Mouse (Mus musculus) retina, postnatal 1 day (tissue): ENCODE measurements around the gene Gna15.

Experiments used
- DNase-seq: peaks from one replicate; pipeline ENCODE4 v3.0.0-alpha.2; 2012

Gene Gna15

DNA sequence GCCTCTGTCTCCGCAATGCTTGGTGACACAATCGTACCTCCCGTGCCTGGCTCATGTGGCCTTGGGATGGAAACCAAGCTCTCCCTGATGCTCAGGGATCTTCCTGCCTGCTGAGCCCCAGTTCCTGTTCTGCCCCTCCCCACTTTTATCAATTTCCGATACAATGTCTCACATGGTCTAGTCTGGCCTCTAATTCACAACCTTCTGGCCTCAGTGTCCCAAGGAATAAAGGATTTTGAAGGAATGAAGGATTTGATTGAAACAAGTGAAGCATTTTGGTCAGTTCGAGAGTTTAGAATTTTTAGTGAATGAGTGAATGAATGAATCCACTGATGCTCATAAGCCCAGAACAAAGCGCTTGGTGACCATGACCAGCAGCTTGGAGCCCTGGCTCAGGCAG, 883 bp downstream of the Gna15 start:
- no peak for DNase-seq

DNA sequence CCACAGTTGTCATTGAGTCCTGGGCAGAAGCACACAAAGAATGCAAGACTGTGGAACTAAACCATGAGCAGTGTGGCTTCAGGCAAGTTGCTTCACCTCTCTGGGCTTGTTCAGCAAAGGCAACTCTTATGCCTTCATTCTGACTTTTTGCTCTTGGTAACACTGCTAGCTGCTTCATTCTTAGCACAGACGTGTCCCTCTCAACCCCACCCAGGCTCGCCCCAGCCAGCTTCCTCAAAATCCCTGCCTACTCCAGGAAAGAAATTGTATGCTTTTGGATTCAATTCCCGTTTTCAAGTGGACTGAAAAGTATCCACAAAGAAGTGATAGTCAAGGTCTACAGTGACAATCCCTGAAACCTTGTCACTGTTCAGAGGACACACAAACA, 4.1 kb downstream of the Gna15 start:
- DNase-seq: no peak

DNA sequence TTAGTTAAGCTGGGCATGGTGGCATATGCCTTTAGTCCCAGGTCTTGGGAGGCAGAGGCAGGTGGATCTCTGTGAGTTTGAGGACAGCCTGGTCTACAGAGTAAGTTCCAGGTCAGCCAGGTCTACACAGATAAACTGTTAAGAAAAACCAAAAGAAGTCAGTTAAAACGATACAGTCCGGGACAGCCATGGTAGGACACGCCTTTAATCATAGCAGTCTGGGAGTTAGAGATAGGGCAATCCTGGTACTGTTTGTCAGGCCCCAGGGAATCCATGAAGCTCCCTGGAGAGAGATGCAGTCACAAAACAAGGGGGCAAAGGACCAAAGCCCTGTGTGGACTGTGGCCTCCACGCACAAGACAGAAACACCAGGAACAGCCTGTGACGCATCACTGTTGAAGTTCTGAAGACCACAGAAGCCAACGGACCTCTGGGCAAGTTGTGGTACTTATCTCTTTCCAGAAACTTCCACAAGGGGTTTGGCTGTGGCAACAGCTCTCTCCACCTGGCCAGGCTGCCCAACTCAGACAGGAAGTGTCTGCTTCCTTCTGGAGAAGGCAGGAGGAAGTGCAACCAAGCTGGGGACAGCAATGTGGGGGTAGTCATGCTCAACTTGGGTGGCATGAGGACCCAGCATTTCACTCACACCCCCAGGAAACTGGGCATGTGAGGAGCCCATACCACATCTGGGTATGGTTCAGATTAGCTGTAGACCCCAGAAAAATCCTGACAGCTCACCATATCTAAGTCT, 4.6 kb downstream of the Gna15 start:
- DNase-seq: no peak

DNA sequence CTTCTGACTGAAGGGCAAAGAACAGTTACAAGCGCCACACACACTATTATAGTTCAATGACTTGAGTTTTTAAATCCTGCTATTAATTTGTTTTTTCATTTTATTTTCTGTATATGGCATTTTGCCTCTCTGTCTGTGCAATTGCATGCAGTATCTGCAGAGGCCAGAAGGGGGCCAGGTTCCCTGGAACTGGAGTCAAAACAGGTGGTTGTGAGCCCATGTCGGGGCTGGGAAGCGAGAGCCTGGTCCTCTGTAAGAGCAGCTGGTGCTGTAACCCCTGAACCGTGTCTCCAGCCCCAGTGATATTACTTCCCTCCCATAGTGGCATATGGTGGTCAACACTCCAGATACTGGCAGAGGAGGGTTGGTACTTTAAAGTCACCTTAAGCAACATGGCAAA, 5.5 kb downstream of the Gna15 start:
- peak; percentile 76 for DNase-seq

DNA sequence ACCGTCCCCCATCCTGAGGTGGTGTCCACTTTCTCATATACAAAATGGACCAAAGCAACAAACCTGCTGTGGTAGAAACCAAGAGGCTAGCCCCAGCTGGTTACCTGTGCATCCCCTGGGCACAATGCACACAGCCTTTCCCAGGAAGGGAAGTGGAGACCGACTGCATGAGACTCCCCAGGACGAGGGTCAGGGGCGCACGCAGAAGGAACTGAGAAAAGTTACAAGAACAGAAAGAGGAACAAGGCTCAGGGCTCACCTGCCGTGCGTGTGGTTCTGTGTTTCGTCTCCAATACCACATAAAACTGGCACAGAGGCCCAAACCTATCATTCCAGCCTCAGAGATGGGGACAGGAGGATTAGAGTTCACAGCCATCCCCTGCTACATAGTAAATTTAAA, 6.8 kb downstream of the Gna15 start:
- no peak for DNase-seq

DNA sequence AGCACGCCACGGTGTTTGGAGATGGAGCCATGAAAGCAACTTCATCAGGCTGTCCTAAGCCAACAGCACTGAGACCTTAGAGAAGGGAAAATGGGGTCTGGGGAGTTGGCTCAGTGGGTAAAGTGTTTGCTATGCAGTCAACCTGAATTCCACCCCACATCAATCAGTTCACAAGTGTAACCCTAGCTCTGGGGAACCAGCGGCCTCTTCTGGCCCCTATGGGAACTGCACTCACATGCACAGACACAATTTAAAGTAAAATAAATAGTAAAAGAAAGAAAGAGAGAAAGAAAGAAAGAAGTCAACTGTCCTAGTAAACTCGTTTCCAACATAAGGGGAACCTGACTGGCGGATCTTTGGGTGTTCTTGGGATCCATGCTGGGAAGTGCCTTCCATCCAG, 10.2 kb downstream of the Gna15 start:
- no peak for DNase-seq

DNA sequence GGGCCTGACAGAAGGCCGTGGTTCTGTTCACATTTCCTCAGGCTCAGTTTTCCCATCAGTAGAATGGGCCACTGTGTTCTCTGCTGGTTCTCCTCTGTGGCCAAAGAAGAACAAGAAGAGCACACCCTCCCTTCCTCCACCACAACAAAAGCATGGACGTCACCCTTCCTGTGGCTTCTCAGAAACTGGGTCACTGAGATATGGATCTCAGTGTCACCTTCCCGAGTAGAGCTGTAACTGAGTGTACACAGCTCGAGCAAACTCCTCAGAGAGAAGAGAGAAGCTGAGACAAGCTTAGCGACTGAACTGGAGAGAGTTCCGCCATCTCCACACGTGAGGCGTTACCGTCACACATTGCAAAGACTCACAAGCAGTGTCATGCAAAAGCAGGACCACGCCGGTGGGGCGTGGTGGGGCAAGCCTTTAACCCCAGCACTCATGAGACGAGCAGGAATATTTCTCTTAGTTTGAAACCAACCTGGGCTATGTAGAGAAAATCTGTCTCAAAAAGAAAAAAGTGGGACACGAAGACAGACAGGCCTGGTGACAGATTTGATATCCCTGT, 13.7 kb downstream of the Gna15 start:
- no peak for DNase-seq

DNA sequence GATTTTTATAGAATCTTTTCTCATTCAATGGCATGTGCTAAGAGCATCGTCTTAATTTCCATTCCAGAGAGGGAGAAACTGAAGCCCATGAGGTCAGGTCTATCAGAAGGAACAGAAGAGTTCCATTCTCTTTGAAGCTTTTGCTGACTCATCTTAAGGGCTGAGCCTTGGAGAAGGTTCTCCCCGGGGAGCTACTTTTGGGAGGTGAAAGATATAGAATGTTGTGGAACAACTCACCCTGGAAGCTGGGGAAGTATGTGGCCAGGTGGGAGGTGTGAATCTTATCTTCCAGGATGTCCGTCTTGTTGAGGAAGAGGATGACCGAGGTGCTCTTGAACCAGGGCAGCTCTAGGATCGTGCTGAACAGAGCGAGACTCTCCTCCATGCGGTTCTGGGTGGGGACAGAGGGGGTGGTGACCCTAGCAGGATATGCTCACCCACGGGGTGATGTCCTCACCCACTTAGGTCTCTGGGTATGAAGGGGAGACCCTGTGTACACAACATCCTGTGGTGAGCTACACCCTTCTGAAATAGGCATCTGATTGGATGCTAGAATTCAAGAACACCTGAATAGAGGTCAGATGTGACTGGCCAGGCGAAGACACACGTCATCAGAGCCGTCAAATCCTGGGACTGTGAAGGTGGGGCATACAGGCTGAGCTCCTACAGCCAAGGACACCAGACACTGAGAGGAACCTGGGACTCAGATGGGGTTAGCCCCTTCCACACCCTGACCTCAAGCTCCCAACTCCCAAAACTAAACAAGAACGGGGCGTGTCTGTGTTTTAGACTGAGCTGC, 16.1 kb downstream of the Gna15 start:
- DNase-seq: no peak

DNA sequence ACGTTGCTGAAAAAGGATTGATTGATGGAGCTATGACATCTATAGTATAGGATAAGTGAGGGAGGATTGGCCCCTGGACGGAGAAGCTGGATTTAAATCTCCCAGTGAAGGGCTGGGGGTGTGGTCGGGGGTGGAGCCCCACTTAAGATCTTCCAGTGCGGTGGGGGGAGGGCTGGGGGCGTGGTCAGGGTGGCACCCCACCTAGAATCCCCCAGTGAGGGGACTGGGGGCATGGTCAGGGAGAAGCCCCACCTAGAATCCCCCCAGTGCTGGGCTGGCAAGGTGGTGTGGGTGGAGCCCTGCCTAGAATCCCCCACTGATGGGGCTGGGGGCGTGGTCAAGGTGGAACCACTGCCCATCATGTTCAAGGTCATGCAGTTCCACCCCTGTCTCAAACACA, 16.9 kb downstream of the Gna15 start:
- DNase-seq: no peak

DNA sequence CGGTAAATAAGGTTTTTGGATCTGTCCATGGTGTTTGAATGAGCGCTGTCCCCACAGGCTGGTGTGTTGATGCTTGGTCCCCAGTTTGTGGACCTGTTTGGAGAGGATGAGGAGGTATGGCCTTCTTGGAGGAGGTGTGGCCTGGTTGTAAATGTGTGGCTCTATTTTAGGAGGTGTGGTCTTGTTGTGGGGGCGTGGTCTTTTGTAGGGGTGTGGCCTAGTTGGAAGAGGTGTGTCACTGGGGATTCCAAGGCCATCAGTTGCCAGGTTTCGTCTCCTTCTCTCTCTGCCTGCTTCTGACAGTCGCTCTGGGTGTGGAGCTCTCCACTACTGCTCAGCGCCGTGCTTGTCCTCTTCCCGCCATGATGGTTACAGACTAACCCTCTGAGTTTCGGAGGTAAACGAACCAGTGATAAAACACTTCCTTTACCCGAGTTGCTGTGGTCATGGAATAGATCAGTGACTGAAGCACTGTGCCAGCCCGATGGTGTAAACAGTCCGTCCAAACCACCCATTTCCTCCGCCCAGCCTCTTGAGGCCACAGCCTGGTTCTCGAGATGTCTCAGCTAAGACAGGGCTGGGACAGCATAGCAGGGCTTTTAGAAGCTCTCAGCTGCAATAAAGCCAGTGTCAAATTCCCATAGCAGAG, 18.9 kb downstream of the Gna15 start:
- DNase-seq: peak; percentile 15

DNA sequence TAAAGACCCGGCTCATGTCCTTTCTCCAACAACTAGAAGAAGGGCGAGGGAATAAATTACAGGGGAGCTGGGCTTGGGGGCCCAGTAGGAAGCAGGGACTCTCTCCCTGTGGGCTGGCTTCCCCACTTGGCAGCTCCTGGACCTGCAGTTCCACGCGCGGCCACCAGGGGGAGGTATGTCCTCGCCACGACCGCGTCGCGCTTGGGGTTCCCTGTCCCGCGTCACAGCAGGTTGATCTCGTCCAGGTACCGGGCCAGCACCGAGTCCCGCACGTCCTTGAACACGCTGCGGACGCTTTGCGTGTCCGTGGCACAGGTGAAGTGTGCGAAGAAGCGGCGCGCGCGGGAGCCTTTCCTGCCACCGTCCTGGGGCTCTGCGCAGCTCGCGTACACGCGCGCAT, 21.4 kb downstream of the Gna15 start:
- peak; percentile 84 for DNase-seq

DNA sequence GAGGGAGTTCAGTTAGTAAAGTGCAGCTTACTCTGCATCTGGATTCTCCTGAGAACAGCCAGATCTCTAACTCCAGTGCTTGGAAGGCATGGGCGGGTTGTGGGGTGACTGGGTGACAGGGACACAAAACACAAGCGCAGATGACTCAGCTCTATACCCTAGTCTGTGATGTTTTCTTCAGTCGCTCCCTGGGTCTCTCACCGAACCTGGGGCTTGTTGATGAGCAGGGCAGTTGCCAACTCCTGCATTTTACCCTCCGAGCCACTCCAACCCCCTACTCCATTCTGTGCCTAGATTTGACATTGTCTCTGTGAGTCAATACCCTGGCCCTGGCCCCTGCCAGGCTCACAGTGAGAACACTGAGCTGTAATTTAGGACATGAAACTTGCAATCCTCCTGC, 22.2 kb downstream of the Gna15 start:
- no peak for DNase-seq

DNA sequence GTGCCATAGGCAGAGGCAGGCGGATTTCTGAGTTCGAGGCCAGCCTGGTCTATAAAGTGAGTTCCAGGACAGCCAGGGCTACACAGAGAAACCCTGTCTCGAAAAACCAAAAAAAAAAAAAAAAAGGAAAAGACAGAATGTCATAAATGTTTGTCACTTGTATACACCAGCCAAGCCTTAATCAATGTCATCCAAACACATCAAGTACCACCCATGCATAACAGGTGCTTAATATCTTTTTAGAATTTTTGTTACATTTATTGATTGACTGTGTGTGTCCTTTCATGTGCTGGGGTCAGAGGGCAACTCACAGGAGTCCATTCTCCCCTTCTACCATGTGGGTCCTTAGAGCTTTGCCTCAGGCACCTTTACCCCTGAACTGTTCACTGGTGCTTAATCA, 24.0 kb downstream of the Gna15 start, which contains the start of gene S1pr4:
TSS of gene S1pr4 (minus strand) at position 101 of the 400 bp plus-strand sequence.
- no peak for DNase-seq

DNA sequence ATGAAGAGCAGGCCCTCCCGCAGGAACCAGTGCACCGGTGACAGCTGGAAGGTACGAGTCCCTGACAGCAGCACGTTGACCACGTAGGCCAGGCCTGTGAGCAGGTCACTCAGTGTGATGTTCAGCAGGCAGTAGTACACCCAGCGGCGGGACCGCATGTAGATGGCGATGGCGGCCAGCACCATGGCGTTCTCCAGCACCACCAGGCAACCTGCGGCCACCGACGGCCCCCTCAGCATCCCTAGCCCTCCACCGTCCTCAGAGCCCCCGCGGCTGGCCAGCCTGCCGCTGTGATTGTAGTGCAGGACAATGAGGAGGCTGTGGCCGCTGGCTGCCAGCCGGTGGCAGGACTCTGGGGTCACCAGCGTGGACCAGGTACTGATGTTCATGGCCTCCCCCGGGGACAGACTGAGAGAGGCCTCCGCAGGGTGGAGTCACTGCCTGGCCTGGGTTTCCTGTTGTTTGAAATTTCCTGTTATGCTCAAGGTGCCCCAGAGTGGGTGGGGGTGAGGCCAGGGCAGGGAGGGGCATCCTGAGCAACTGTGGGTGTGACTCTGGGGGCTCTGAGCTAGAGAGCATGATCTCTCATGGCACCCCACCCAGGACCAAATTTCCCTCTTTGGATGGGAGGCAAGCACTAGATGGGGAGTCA, 24.6 kb downstream of the Gna15 start:
- no peak for DNase-seq

DNA sequence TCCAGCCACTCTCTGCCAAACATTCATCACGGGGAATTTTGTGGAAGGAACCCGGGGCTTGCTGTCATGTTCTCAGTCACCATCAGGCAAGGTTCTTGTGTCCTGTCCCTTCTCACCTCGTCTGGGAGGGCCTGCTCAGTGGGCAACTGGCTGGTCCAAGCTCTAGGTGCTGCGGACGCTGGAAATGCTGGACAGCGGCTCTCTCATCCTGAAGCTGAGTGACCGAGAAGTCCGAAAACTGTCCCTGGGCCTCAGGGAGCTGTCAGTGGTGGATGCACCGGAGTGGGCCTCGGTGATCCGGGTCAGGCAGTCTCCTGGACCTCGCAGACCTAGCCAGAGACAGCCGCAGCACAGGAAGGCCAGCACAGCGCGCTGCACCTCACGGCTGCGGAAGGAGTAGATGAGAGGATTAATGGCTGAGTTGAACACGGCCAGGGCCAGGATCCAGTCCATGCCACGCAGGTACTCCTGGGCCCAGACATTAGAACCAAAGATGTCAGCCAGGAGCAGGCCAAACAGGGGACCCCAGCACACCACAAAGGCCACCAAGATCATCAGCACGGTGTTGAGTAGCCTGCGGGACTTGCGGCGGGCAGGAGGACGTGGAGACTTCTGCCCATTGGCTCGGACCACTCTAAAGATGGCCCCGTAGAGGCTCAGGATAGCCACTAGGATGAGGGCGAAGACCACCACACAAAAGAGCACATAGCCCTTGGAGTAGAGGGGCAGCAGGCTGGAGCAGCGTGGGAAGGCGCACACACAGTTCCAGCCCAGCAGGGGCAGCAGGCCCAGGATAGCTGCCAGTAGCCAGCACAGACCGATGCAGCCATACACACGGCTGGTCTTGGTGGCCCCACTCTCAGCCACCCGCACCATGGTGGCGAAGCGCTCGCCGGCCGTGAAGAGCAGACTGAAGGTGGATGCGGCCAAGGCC, 25.4 kb downstream of the Gna15 start:
- no peak for DNase-seq

DNA sequence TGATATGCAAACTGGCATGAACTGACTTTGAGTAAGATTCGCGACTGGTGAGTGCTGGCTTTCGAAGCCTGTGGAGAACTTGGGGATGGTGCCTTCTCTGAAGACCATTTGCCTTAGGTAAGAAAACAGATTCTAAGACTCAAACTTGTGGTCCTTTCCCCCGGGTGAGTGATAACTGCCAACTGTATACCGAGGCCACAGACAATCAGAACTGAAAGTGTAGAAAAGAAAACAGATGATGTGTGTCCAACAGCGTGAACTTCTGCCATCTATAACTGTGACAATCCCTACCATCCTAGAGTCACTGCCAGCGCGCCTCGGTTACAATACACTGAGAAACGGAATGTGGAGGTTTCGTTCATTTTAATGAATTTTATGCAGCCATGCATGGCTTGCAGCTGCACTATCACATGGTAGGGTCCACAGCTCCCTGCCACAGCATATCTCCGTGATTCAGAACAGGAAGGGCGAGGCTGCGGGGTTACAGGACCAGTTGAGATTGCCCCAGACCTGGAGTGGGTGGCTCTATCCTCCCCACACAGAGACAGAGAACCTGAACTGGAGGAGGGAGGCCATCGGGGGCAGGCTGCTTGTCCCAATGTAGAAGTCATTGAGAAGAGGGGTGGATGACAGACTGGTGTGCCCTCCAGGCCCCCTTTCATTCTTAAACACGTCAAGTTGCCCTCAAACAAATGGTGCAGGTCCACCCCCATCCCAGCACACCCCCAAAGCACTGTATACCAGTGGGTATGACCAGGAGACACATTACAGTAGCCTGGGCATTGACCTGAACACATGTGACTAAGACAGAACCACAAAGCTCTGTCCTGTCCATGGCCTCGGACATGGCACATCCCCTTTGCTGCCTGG, 26.4 kb downstream of the Gna15 start:
- no peak for DNase-seq

DNA sequence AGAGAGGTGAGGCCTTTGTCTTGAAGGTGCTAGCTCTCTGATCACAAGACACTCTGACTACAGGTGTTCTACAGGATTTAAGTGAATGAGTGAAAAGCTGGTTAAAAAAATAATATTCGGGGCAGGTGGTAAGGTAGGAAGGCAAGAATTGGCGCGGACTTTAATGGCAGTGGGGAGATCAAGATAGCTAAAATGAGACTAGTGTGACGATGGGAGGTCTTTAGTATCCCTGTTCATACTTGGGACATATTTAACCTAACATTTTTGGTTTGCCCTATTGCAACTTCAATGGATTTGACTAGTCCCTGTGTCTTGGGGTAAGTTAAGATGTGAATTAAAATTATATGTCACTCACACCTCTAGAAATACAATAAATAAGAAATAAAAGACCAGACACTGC, 27.1 kb downstream of the Gna15 start:
- DNase-seq: no peak

DNA sequence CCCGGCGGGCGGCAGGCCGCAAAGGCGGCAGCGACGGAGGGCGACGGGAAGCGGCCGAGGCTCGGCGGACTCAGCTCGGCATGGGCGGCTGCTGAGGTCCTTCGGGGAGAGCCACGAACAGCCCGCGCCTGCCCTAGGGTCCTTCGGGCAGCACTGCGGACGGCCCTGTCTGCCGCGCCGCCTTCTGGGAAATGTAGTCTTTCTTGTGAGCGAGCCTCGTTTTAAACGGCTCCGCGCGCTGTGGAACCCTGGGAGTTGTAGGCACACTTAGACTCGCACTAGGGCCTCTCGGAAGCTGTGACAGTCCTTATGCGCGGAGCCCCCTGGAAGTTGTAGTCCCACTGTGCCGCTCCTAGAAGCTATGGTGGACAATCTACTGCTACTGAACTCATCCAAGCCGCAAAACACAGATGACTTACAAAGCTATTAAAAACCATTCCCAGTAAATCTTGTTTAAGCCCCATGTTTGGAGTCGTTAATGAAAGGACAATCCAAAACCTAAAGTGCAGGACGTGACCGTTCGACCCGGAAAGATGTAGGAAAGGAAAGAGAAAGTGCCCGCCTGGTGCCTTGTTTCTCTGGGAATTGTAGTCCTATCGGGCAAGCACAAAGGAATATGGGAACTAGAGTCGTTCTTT, 27.6 kb downstream of the Gna15 start, which contains the start of gene Ncln:
TSS of gene Ncln (minus strand) at position 129 of the 638 bp plus-strand sequence.
- peak; percentile 99 for DNase-seq

DNA sequence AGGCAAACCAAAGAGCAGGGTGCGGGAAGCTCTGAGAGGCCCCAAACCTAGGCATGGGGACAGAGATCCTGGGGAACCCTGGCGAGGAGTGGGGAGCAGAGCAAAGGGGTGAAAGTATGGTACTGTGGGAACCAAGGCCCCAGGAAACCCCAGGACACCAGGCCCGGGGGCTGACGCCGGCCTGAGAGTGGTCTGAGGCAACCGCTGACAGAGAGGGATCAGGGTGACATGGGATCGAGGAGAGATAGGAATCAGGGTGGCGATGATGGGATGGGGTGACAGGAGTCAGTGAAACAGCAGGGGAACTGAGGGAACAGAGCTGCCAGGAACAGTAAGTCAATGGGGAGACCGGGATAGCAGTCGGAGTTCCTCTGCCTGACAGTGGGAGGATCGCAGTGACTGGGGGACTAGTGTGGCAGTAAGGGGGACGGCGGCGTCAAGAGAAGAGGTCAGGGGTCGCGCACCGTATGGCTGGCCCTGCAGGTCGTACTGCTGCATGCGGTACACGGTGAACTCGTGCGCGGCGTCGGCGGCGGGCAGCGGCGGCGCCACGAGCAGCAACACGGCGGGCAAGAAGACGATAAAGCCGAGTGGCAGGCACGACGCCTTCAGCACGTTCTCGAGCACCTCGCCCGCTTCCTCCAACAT, 28.3 kb downstream of the Gna15 start:
- DNase-seq: no peak

DNA sequence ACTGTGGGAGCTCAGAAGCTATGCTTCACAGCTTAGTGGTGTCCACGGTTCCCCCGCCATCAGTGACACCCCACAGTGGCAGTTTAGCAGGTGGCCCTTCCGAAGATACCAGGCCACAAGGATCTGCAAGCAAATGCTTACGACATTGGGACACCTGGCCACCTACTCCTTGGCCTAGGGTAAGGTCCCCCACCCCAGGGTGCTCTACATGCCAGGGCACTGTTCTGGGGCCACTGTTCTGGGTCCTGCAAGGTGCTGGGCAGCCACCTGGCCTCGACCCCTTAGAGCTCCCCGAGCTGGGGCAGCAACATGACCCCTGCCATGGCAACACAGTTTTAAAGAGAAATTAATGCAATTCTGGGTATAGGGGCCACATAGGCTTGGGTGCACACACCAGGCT, 28.9 kb downstream of the Gna15 start:
- DNase-seq: no peak
